Mouse (Mus musculus): Measurements from ENCODE around the gene Cetn3.

Cetn3 gene

GRCm38 (mm10) chr13:81782971-81783404 lies at the start of gene Cetn3:
Gene Cetn3, plus strand, starts transcription at chr13:81783077.
- DNase-seq (ENCODE audit: inconsistent ontology term), result peak; percentile 96

DNA sequence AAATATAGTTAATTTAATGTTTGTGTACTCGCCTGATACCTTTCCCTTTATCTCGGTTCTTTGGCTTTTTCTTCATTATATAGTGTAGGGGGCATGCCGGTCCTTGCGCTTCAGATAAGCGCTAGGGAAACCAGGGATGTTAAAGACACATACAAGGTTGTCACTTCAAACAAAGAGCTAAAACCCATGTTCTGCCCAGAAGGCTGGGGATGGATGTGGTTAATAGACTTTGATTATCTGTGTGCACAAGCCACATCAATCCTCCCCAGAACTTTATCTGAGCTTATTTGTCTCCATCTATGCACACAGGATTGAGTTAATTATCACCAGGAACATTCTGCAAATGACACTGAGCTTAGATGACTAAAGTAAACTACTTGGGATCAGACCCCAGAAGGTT lies 46.3 kb upstream of the Cetn3 start:
- no peak for DNase-seq (ENCODE audit: inconsistent ontology term)

- DNase-seq (ENCODE audit: inconsistent ontology term), result no peak
These were observed 42.0 kb upstream of the Cetn3 start for GRCm38 (mm10) chr13:81740898-81741297.

GRCm38 (mm10) chr13:81743391-81744091 lies 39.3 kb upstream of the Cetn3 start:
- DNase-seq (ENCODE audit: inconsistent ontology term), result no peak

- DNase-seq (ENCODE audit: inconsistent ontology term), result no peak
These were observed 38.8 kb upstream of the Cetn3 start for GRCm38 (mm10) chr13:81744092-81744396.

GRCm38 (mm10) chr13:81754878-81755277 lies 28.0 kb upstream of the Cetn3 start:
- DNase-seq (ENCODE audit: inconsistent ontology term), result no peak

- DNase-seq (ENCODE audit: inconsistent ontology term), result no peak
These were observed 27.6 kb upstream of the Cetn3 start for GRCm38 (mm10) chr13:81755324-81755723.

DNA sequence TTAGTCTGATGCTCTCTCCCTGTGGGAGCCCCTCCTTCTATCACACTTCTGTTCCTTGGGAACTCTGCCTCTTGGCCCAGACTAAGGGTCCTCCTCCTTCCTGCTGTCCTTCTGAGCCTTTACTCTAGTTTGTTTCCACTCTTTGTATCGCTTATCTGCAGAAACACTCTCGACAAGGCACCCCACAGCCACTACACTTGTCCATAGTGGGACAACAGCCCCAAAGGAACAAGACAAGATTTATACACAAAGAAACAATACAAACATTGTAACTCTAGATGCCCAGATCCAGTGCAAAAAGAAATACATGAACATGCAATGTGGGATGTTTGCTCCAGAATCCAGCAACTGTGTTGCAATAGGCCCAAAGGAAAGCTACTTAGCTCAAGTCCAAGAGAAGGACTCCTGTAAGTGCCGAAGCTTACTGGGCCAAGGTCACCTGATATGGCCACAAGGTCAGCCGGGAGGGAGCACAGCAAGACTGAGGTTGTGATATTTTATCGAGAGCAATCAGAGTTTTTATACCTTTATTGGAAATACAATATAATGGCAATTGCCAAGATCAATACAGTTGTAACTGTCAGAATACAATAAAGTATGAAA lies 25.7 kb upstream of the Cetn3 start:
- no peak for DNase-seq (ENCODE audit: inconsistent ontology term)

- peak; percentile 34 for DNase-seq (ENCODE audit: inconsistent ontology term)
These were observed 22.5 kb upstream of the Cetn3 start for GRCm38 (mm10) chr13:81760379-81760778.

DNA sequence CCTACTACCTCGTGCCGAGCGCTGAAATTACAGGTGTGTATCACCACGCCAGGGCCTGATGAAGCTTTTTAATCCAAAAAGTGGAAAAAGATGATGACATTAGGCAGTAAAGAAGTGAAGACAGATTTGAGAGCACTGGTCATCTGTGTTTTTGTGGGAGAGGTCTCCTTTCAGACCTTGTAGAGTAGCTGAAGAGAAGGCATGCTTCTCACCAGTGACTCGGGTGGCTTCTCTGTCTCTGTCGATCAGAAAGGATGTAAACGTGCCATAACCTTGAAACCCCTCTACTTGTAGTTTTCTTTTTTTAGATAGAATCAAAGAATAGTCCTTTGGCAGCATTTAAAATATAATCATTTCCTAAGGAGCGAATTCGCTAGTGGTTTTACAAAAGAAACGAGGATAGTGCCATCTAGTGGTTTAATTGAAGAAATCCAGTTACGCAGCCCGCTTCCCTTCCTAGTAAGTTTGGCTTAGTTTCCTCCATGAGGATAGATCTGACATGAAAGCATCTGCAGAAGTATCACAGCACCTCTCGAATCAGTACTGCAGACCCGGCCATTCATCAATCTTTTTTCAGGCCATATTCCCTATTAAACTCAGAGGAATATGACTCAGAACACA lies 21.2 kb upstream of the Cetn3 start:
- DNase-seq (ENCODE audit: inconsistent ontology term), result peak; percentile 34

GRCm38 (mm10) chr13:81764173-81764572 lies 18.7 kb upstream of the Cetn3 start:
- DNase-seq (ENCODE audit: inconsistent ontology term), result no peak

DNA sequence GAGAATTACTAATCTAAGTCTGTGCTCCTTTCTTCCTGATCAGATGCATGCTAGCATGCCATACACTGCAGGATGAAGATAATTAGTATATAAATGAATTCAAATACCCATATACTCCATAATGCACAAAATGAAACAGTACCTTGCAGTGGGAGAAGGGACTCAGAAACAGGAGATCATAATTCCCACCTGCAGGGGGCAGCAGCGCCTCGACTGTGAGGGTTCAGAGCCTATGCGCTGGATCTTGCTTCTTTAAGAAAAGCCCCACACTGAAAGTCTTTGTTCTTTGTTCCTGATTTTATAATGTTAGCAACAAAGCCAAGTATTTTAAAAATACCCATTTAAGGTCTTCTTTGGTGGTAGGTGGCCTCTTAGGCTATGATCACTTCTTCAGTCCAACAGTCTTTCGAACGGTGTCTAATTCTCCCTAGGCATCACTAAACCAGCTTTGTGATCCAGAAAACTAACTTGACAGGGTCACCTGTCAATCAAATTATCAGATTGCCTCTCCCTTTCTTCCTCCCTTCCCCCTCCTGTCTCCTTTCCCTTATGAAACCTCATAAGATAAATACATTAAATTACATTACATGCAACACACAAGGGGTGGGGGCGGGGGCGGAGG lies 15.7 kb upstream of the Cetn3 start:
- DNase-seq (ENCODE audit: inconsistent ontology term), result peak; percentile 24

DNA sequence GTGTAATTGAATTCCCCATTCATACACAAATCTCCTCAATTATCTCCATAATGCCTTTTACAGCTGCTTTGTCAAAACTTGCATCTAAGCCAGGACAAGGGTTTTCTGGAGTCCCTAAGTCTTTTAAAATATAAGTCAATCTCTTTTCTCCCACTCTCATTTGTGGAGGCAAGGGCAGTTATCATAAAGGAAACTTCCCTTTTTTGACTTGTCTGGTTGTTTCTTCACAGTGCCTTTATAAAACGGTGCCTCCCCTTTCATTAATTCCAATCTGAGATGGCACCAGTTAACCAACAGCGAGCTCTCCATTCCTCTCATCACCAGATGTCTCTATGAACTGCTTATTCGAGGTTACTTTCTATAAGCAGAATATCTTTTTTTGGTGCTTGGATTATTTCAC lies 6.7 kb upstream of the Cetn3 start:
- no peak for DNase-seq (ENCODE audit: inconsistent ontology term)

GRCm38 (mm10) chr13:81782475-81782874 lies 402 bp upstream of the Cetn3 start:
- no peak for DNase-seq (ENCODE audit: inconsistent ontology term)

DNA sequence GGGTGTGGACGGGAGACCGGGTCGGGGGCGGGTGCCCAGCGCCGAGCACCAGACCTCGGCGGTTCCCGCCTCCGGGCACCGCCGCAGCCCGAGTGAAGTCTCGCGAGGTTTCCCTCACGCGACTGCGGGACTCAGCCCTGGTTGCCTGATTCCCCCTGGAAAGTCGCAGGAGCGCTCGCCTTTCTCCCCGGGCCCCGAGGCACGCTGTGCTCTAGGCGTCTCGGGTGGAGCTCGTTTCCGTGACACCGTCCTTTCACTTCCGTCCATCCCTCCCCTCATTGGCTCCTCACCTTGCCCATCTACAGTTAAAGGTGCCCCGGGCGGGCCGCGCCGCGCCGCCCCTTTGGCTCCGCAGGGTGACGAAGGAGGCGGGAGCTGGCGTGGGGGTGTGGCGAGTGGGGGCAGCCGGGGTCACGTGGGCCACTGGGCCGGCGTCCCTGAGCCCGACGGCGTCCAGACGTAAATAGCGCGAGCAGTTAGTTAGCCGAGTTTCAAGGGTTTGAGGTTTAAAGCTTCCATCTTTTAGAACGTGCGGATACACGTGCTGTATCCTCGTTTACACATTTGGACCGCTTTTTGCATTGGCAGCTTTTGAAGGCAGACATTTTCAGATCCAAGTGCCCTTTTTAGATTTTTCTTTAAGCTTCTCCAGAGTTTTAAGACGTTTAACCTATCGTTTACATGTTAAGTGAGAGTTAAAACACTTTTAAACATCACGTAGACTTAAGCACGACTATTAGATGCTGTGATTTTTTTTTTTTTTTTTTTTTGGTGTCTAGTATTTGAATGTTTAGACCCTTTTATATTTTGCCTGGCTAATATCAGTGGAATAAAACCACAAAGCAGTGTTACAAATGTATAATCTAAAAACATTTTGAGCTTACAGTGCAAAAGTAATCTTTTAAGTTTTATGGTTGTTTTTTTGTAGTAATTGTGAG lies 797 bp downstream of the Cetn3 start:
- peak; percentile 100 for DNase-seq (ENCODE audit: inconsistent ontology term)

GRCm38 (mm10) chr13:81785766-81786480 lies 3.0 kb downstream of the Cetn3 start:
- peak; percentile 60 for DNase-seq (ENCODE audit: inconsistent ontology term)

DNA sequence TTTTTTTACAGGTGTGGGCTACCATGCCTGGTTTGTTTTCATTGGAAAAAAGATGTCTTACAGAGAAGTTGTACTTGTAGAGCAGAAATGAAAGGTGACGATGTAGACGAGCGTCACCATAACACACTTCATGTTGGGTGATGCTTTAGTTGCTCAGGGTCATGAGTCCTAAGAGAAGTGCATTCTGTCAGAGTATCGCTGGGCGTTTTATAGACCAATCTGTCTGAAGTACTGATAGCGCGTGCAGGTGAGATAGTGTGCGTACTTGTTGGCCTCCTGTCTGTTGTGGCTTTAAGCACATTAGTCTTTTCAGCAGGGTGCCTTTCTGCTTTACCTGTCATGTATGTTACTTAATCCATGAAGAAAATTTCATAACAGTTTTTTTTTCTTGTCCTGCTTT lies 7.3 kb downstream of the Cetn3 start:
- no peak for DNase-seq (ENCODE audit: inconsistent ontology term)

DNA sequence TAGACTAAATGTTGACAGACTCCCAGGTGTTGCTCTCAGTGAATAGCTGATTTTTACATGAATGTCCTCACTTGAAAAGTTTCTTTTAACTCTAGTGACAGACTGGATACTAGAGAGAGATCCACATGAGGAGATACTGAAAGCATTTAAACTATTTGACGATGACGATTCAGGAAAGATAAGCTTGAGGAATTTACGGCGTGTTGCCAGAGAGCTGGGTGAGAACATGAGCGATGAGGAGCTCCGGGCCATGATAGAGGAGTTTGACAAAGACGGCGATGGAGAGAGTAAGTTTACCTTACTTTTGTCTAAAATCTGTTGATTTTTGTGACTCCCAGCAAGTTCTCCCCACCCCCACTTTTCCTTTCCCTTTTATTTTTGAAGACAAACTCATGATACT lies 9.0 kb downstream of the Cetn3 start:
- DNase-seq (ENCODE audit: inconsistent ontology term), result peak; percentile 72

- DNase-seq (ENCODE audit: inconsistent ontology term), result no peak
These were observed 11.0 kb downstream of the Cetn3 start for GRCm38 (mm10) chr13:81793850-81794249.

GRCm38 (mm10) chr13:81801121-81801520 lies 18.2 kb downstream of the Cetn3 start:
- DNase-seq (ENCODE audit: inconsistent ontology term), result peak; percentile 17

GRCm38 (mm10) chr13:81803713-81804112 lies 20.8 kb downstream of the Cetn3 start:
- DNase-seq (ENCODE audit: inconsistent ontology term), result no peak
